Mouse (Mus musculus): ENCODE data around the gene Best2.

Best2 gene

DNA sequence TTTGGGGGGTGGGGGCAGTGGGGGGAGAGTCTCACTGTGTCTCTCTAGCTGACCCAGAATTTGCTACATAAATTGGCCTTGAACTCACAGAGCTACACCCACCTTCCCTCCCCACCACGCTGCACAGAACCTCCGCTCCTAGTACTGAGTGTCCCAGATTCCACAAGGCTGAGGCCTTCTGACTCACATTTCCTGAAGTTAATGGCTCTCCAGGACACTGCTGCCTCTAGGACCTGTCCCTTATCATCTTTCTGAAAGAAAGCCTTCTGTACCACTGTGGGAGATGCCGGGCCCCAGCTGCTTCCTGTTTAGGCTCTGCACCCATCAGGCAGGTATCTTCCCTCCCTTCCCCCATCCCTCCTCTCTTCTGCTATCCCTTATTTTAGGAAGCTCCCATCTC is 47.7 kb downstream of the Best2 start:
- DNase-seq = peak; percentile 20

DNA sequence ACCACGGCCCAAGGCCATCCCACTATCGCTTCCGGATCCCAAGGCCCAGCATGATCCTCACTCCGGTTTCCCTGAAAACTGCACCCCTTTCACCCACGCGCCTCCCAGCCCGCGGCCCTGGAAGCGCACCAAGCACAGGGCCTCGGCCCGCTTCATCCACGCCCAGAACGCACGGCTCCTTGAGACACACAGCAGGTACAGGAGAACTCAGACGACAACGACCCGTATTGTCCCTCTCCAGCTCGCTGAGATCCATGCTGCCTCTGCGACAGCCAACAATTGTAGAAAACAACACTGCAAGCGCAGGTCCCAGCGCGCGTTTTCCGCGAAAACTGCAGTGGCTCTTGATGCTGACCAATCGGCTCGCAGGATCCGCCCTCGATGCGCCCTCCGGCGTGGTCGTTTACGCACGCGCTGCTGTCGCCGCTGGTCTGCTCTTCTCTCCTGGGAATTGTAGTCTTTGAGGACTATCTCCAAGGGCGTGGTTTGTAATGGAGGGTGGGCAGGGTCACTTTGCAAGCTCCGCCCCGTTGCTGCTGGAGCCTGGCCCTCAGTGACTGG is 48.5 kb downstream of the Best2 start:
- DNase-seq = peak; percentile 98

DNA sequence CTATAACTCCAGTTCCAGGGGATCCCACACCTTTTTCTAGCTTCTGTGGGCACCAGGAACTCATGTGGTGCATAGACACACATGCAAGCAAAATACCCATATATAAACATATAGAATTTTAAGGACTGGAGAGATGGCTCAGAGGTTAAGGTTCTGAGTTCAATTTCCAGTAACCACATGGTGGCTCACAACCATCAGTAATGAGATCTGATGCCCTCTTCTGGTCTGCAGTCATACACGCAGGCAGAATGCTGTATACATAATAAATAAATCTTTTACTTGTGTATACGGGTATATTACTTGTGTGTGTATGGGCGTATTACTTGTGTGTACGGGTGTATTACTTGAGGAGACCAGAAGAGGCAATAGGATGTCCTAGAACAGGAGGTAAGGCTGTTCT is 50.4 kb downstream of the Best2 start:
- no peak for DNase-seq

DNA sequence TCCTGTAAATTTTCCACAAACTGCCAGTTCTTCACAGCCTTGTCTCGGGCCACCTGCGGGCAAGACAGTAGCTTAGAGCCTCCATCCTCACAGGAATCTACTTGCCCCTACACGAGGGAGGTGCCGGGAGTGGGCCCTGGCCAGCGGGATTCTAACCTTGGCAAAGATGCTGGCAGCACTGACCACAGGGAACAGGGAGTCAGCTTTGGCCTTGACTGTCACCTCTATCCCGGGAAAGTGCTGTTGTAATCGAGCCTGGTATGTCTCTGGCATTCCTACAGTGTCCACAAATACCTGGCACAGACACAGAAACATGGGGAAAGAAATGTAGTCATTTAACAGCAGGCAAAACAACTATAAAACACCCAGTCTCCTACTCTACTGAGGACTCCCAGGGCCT is 54.5 kb downstream of the Best2 start:
- DNase-seq = no peak

All from kidney, adult 9 months (tissue).